Mouse (Mus musculus) bone marrow, adult 2 months (tissue): ENCODE measurements around the gene Abca1.

Experiments
- CTCF ChIP-seq: fragments of 200-500 bp; IDR thresholded peaks from 2 replicates; pipeline ENCODE4 v1.5.1; 2011; ENCODE audit warnings: low read length, control low read depth; ENCODE audit not compliant: control insufficient read depth, insufficient read depth
- POLR2A ChIP-seq: fragments of 200-500 bp; IDR thresholded peaks from 2 replicates; pipeline ENCODE4 v1.6.1; 2011; ENCODE audit warnings: low read depth, mild to moderate bottlenecking, control low read depth, low read length, borderline replicate concordance; ENCODE audit not compliant: control insufficient read depth

GRCm38 (mm10) chr4:53023189-53023925, 136.3 kb downstream of the Abca1 start:
- TF ChIP-seq POLR2A (no peak), CTCF (no peak)
